Comparison of ENCODE assay signal across 10 mouse cellular contexts in genomic region chr13:45397240-45397639, GRCm38 (mm10). TPM values are rescaled to one million over a fixed set of nuclear protein-coding genes. Genes with fewer than 3 reads are reported as not detected.
A peak's percentile ranks its signal among the peaks of the same experiment; 100 is the strongest.
DNase-seq lines count a peak whose midpoint lies in the region; ATAC-seq and TF ChIP-seq lines count a peak whose summit lies in the region.
"Had no signal": no experiment of that assay in that cellular context is flagged by ENCODE, and none has a peak within 500 bp of the region (broad histone marks: within the 10 kb centered on the region; RNA-seq: fewer than 3 reads in every experiment).

No protein-coding gene starts in this region.

- H3K4me2 ChIP-seq in hindbrain, postnatal 0 days (ENCODE audit: low read depth, low read length): no peak overlapping the region
- H3K4me2 ChIP-seq in lung, embryonic 16.5 days (ENCODE audit: low read depth, low read length): no peak overlapping the region
- H3K4me2 ChIP-seq in limb, embryonic 15.5 days: peak overlapping the region; percentile 2; the same call in 1 of the 2 replicates
- no peak overlapping the region for H3K4me2 ChIP-seq in midbrain, embryonic 13.5 days (replicated peaks)

- H3K27ac ChIP-seq in hindbrain, embryonic 10.5 days: peak overlapping the region; percentile 65
- no peak overlapping the region for H3K27ac ChIP-seq in hindbrain, postnatal 0 days
- H3K27ac ChIP-seq in lung, embryonic 16.5 days (ENCODE audit: low read length): no peak overlapping the region; the same call in 1 of the 2 replicates
- peak overlapping the region; percentile 90 for H3K27ac ChIP-seq in limb, embryonic 15.5 days
- no peak overlapping the region for H3K27ac ChIP-seq in midbrain, embryonic 13.5 days
- H3K27ac ChIP-seq: liver, embryonic 14.5 days had no signal

- no peaks in the 10 kb centered on the region for H3K36me3 ChIP-seq in hindbrain, embryonic 10.5 days
- H3K36me3 ChIP-seq in hindbrain, postnatal 0 days (ENCODE audit: insufficient read depth, low read length): no peaks in the 10 kb centered on the region
- H3K36me3 ChIP-seq in lung, embryonic 16.5 days (ENCODE audit: control insufficient read depth, insufficient read depth, low read length): no peaks in the 10 kb centered on the region
- no peaks in the 10 kb centered on the region for H3K36me3 ChIP-seq in limb, embryonic 15.5 days
- H3K36me3 ChIP-seq in midbrain, embryonic 13.5 days: no peaks in the 10 kb centered on the region

- WGBS in hindbrain, embryonic 10.5 days: 43% methylated on average over 5 of the region's 5 CpGs
- 36% methylated on average over 5 of the region's 5 CpGs for WGBS in hindbrain, postnatal 0 days
- 44% methylated on average over 5 of the region's 5 CpGs for WGBS in lung, embryonic 16.5 days
- WGBS in limb, embryonic 15.5 days: 19% methylated on average over 5 of the region's 5 CpGs
- WGBS in midbrain, embryonic 13.5 days: 54% methylated on average over 5 of the region's 5 CpGs

- H3K9ac ChIP-seq in hindbrain, postnatal 0 days (replicated peaks; ENCODE audit: low read length): no peak overlapping the region
- no peak overlapping the region for H3K9ac ChIP-seq in lung, embryonic 16.5 days (ENCODE audit: low read length)
- H3K9ac ChIP-seq in limb, embryonic 15.5 days: no peak overlapping the region
- no peak overlapping the region for H3K9ac ChIP-seq in midbrain, embryonic 13.5 days (replicated peaks)
- H3K9ac ChIP-seq: liver, embryonic 14.5 days had no signal

- no peak overlapping the region for H3K4me3 ChIP-seq in hindbrain, embryonic 10.5 days
- H3K4me3 ChIP-seq in hindbrain, postnatal 0 days (ENCODE audit: low read length): no peak overlapping the region
- no peak overlapping the region for H3K4me3 ChIP-seq in lung, embryonic 16.5 days (ENCODE audit: low read length)
- no peak overlapping the region for H3K4me3 ChIP-seq in limb, embryonic 15.5 days
- H3K4me3 ChIP-seq in midbrain, embryonic 13.5 days (replicated peaks): no peak overlapping the region

- no peak for TF ChIP-seq CTCF in hindbrain, postnatal 0 days (IDR thresholded peaks at IDR 0.05; ENCODE audit: low read depth)

- no peak for ATAC-seq in hindbrain, postnatal 0 days
- ATAC-seq in lung, embryonic 16.5 days (ENCODE audit: low read depth): peak; percentile 77
- 0 out of 2 replicates have a peak, but pooled peaks have one; percentile 22 for ATAC-seq in limb, embryonic 15.5 days (ENCODE audit: insufficient number of reproducible peaks, low FRiP score, low TSS enrichment, low read depth)
- no peak for ATAC-seq in midbrain, embryonic 13.5 days

- no peak for DNase-seq in hindbrain, embryonic 10.5 days (ENCODE audit: low spot score)
- no peak for DNase-seq in hindbrain, postnatal 0 days (ENCODE audit: low spot score)
- no peak for DNase-seq in lung, postnatal 36 days
- peak; percentile 46 for DNase-seq in embryo, embryonic 10.5 days (ENCODE audit: low spot score)
- no peak for DNase-seq in cerebellum, adult 11 months
- DNase-seq: kidney, adult 8-10 months had no signal

- H3K9me3 ChIP-seq in hindbrain, embryonic 10.5 days: no peaks in the 10 kb centered on the region
- no peaks in the 10 kb centered on the region for H3K9me3 ChIP-seq in hindbrain, postnatal 0 days (ENCODE audit: low read length)
- H3K9me3 ChIP-seq in lung, embryonic 16.5 days (ENCODE audit: control insufficient read depth, low read length): no peaks in the 10 kb centered on the region
- no peaks in the 10 kb centered on the region for H3K9me3 ChIP-seq in limb, embryonic 15.5 days
- H3K9me3 ChIP-seq in midbrain, embryonic 13.5 days: no peaks in the 10 kb centered on the region

- 0 out of 2 replicates have a peak, but pooled peaks cover 3% of the 10 kb centered on the region for H3K27me3 ChIP-seq in hindbrain, embryonic 10.5 days (ENCODE audit: insufficient read depth, poor library complexity, severe bottlenecking)
- no peaks in the 10 kb centered on the region for H3K27me3 ChIP-seq in hindbrain, postnatal 0 days (ENCODE audit: insufficient read depth, low read length)
- H3K27me3 ChIP-seq in lung, embryonic 16.5 days (ENCODE audit: control insufficient read depth, insufficient read depth, low read depth, low read length): no peaks in the 10 kb centered on the region
- H3K27me3 ChIP-seq in limb, embryonic 15.5 days: no peaks in the 10 kb centered on the region
- 0 out of 2 replicates have a peak, but pooled peaks cover 2% of the 10 kb centered on the region for H3K27me3 ChIP-seq in midbrain, embryonic 13.5 days

- peaks cover 65% of the 10 kb centered on the region for H3K4me1 ChIP-seq in hindbrain, embryonic 10.5 days (replicated peaks)
- no peaks in the 10 kb centered on the region for H3K4me1 ChIP-seq in hindbrain, postnatal 0 days (ENCODE audit: insufficient read depth, low read length)
- peaks cover 8% of the 10 kb centered on the region for H3K4me1 ChIP-seq in lung, embryonic 16.5 days (replicated peaks; ENCODE audit: control insufficient read depth, insufficient read depth, low read length)
- peaks cover 74% of the 10 kb centered on the region for H3K4me1 ChIP-seq in limb, embryonic 15.5 days
- 0 out of 2 replicates have a peak, but pooled peaks cover 2% of the 10 kb centered on the region for H3K4me1 ChIP-seq in midbrain, embryonic 13.5 days (replicated peaks)

RNA-seq across cellular contexts. Expression of gene Mylip, which starts 7.7 kb away (rescaled TPM):
- polyA plus RNA-seq in hindbrain, embryonic 10.5 days (2016; fragmentation: Nextera tagmentation; extraction: Ambion mirVana): 8.0 and 8.1 TPM in 2 replicates
- 13.0 and 15.1 TPM in 2 replicates for total RNA-seq in hindbrain, postnatal 0 days (2014; rRNA removed)
- 4.4 and 4.6 TPM in 2 replicates for polyA plus RNA-seq in hindbrain, postnatal 0 days (2015; fragmentation: Nextera tagmentation; extraction: Ambion mirVana)
- polyA plus RNA-seq in lung, embryonic 16.5 days (2015; fragmentation: Nextera tagmentation; extraction: Ambion mirVana): 9.0 and 10.2 TPM in 2 replicates
- 27.4 and 28.2 TPM in 2 replicates for polyA plus RNA-seq in limb, embryonic 15.5 days (2015; fragmentation: Nextera tagmentation; extraction: Ambion mirVana)
- 3.7 TPM in 2 replicates for polyA plus RNA-seq in midbrain, embryonic 13.5 days (2015; fragmentation: Nextera tagmentation; extraction: Ambion mirVana)

Comparison
In these comparisons a context has a peak if more than half of its experiments do, and no peak if none do; other contexts are left out.
1. H3K27ac ChIP-seq: peak in hindbrain, embryonic 10.5 days (single experiment) and limb, embryonic 15.5 days (single experiment); none in hindbrain, postnatal 0 days (single experiment), lung, embryonic 16.5 days (single experiment) and midbrain, embryonic 13.5 days (single experiment).
2. ATAC-seq: peak in lung, embryonic 16.5 days (single experiment) and limb, embryonic 15.5 days (single experiment); none in hindbrain, postnatal 0 days (single experiment) and midbrain, embryonic 13.5 days (single experiment).